Mouse (Mus musculus) forebrain, embryonic 10.5 days (tissue): ENCODE results near the gene Plin4. TPM values are rescaled to one million over a fixed set of nuclear protein-coding genes. Genes with fewer than 3 reads are reported as not detected.

Source experiments
- DNase-seq: peaks from one replicate; pipeline ENCODE4 v3.0.0-alpha.2; 2017; ENCODE audit warnings: low spot score; ENCODE audit errors: extremely low spot score
- H3K27ac ChIP-seq: fragments of 300-500 bp; sonication (generic); 2 replicates; pipeline ENCODE4 v1.5.1; 2016; ENCODE audit warnings: mild to moderate bottlenecking
- H3K27me3 ChIP-seq: fragments of 300-500 bp; sonication (generic); 2 replicates; pipeline ENCODE4 v1.6.1; 2016; ENCODE audit warnings: mild to moderate bottlenecking; ENCODE audit not compliant: poor library complexity, severe bottlenecking
- H3K36me3 ChIP-seq: fragments of 300-500 bp; sonication (generic); replicated peaks from 2 replicates; pipeline ENCODE4 v1.6.1; 2016; ENCODE audit warnings: mild to moderate bottlenecking, moderate library complexity
- H3K4me1 ChIP-seq: fragments of 300-500 bp; sonication (generic); 2 replicates; pipeline ENCODE4 v1.6.1; 2016
- H3K4me3 ChIP-seq: fragments of 300-500 bp; sonication (generic); 2 replicates; pipeline ENCODE4 v1.5.1; 2016; ENCODE audit warnings: mild to moderate bottlenecking, moderate library complexity
- H3K9me3 ChIP-seq: fragments of 300-500 bp; sonication (generic); 2 replicates; pipeline ENCODE4 v1.6.1; 2016; ENCODE audit warnings: mild to moderate bottlenecking, moderate library complexity
- WGBS: fragments of 180-500 bp; shearing (Covaris S2); methylation state at CpG from one replicate; pipeline ENCODE4 v1.1.7; 2016; 5-methylcytosine and 5-hydroxymethylcytosine counted together
- polyA plus RNA-seq: library from polyadenylated mRNA; unstranded; fragments of >200 nt; fragmentation: Nextera tagmentation; extraction: Ambion mirVana; gene quantifications from 2 replicates; pipeline ENCODE4 v1.2.1, GENCODE M21; 2016

The Plin4 gene
- polyA plus RNA-seq, 1 experiment from 2014 or later = 0.05 TPM

- no peak overlapping the region for H3K27ac ChIP-seq
- no peaks in the 10 kb centered on the region for H3K27me3 ChIP-seq
- no peaks in the 10 kb centered on the region for H3K4me1 ChIP-seq
- no peak overlapping the region for H3K4me3 ChIP-seq
- H3K36me3 ChIP-seq = peaks cover 100% of the 10 kb centered on the region
- DNase-seq = no peak
- WGBS = 96% methylated on average over 7 of the region's 7 CpGs
- no peaks in the 10 kb centered on the region; the same call in 1 of the 2 replicates for H3K9me3 ChIP-seq
Measured at GRCm38 (mm10) chr17:56062081-56062480, 47.5 kb downstream of the Plin4 start.

DNA sequence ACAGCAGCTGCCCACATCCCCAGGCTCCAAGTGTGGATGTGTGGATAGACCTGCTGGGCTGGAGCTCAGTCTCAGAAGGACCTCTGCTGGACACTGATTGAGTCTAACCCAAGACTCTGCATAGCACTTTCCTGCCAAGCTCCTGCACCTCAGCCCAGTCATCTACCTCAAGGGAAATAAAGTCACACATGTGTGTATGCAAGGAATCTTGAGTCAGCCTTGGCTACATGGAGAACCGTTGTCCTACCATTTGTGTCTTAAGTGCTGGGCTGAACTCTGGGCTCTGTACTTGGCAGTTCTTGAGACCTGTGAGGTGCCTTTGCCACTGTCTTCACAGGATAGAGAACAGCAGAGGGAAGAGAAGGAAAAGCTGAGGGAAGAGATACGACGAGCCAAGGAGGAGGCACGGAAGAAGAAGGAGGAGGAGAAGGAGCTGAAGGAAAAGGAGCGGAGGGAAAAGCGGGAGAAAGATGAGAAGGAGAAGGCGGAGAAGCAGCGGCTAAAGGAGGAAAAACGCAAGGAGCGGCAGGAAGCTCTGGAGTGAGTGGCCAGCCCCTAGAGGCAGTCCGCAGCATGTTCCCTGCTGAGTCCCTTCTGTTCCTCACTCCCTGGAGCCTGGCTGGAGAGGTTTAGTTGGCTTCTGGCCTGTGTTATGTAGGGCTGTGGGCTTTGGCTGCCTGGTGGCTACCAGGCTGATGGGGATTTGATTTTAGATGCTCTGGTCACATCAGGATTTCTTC, 52.1 kb downstream of the Plin4 start:
- H3K27ac ChIP-seq = no peak overlapping the region
- H3K4me1 ChIP-seq = 0 out of 2 replicates have a peak, but pooled peaks cover 3% of the 10 kb centered on the region
- H3K27me3 ChIP-seq = no peaks in the 10 kb centered on the region
- 84% methylated on average over 11 of the region's 11 CpGs for WGBS
- H3K4me3 ChIP-seq = no peak overlapping the region
- no peak for DNase-seq
- no peaks in the 10 kb centered on the region for H3K9me3 ChIP-seq
- H3K36me3 ChIP-seq = peaks cover 98% of the 10 kb centered on the region

- 78% methylated on average over 4 of the region's 4 CpGs for WGBS
- Histone ChIP-seq H3K36me3 (peaks cover 98% of the 10 kb centered on the region), H3K9me3 (no peaks in the 10 kb centered on the region)
Measured at GRCm38 (mm10) chr17:56055945-56056678, 53.5 kb downstream of the Plin4 start.

DNA sequence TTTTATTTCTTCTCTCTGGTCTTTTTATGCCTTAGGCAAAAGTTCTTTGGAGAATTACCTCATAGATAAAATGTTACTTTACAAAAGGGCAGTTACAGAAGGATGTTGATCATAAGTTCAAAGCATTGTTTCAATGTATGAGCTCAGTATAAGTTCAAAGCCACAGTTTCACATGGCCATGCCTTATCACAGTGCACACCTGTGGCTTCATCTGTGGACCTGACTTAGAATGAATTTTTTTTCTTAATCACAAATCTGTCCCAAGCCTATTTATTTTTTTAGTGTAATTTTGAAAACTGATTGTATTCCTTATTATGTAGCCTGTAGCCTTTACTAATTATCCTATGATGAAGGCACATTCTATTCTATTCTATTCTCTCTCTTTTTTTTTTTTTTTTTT, 54.7 kb downstream of the Plin4 start:
- 0 out of 2 replicates have a peak, but pooled peaks cover 3% of the 10 kb centered on the region for H3K4me1 ChIP-seq
- no peaks in the 10 kb centered on the region for H3K9me3 ChIP-seq
- H3K27ac ChIP-seq = no peak overlapping the region
- peaks cover 98% of the 10 kb centered on the region for H3K36me3 ChIP-seq
- no peak for DNase-seq
- H3K27me3 ChIP-seq = no peaks in the 10 kb centered on the region
- H3K4me3 ChIP-seq = no peak overlapping the region

More at GRCm38 (mm10) chr17:56055945-56056678, 53.5 kb downstream of the Plin4 start:
- Histone ChIP-seq H3K4me1 (0 out of 2 replicates have a peak, but pooled peaks cover 3% of the 10 kb centered on the region), H3K27ac (no peak overlapping the region), H3K4me3 (no peak overlapping the region), H3K27me3 (no peaks in the 10 kb centered on the region)
- DNase-seq = no peak

DNA sequence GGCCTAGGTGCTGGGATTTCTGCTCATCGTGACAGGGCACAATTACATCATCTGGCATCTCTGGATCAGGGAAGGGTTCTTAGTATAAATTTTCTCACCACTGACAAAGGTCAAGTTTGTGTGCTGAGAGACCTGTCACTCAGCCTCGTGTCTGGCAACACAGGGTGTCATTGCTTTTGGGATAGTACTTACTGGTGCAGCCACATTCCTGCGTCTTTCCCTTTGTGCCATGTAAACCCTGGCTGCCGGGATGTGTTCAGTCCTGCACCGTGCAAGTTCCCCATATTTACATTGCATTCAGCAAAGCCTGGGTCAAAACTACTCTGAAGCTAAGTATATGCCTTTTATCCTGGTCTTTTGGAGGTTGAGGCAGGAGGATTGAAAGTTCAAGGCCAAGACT, 58.2 kb downstream of the Plin4 start:
- WGBS = 93% methylated on average over 5 of the region's 5 CpGs
- H3K4me3 ChIP-seq = no peak overlapping the region
- peaks cover 98% of the 10 kb centered on the region for H3K36me3 ChIP-seq
- H3K27me3 ChIP-seq = no peaks in the 10 kb centered on the region
- no peak for DNase-seq
- H3K4me1 ChIP-seq = 0 out of 2 replicates have a peak, but pooled peaks cover 3% of the 10 kb centered on the region
- no peak overlapping the region for H3K27ac ChIP-seq
- H3K9me3 ChIP-seq = no peaks in the 10 kb centered on the region

Other genes with a start within 250 kb of the Plin4 start
- gene Zfp119a, start 230.9 kb downstream of the Plin4 start, polyA plus RNA-seq = 9.1 and 10.5 TPM in 2 replicates
- gene Zfp959, start 217.7 kb downstream of the Plin4 start, polyA plus RNA-seq = 12.9 and 15.3 TPM in 2 replicates
- gene Zfp119b, start 160.3 kb downstream of the Plin4 start, polyA plus RNA-seq = 6.4 and 6.6 TPM in 2 replicates
- 1.4 and 1.9 TPM in 2 replicates for gene Ebi3, start 157.2 kb downstream of the Plin4 start, polyA plus RNA-seq
- 29.2 and 30.4 TPM in 2 replicates for gene Yju2, start 150.7 kb downstream of the Plin4 start, polyA plus RNA-seq
- 42.1 and 50.3 TPM in 2 replicates for gene Shd, start 139.3 kb downstream of the Plin4 start, polyA plus RNA-seq
- 74.4 and 80.9 TPM in 2 replicates for gene Fsd1, start 123.3 kb downstream of the Plin4 start, polyA plus RNA-seq
- gene Stap2, start 104.2 kb downstream of the Plin4 start, polyA plus RNA-seq = 5.6 and 7.4 TPM in 2 replicates
- 105 and 114 TPM in 2 replicates for gene Mpnd, start 104.1 kb downstream of the Plin4 start, polyA plus RNA-seq
- gene Sh3gl1, start 73.2 kb downstream of the Plin4 start, polyA plus RNA-seq = 152 and 157 TPM in 2 replicates
- 53.9 and 54.7 TPM in 2 replicates for gene Chaf1a, start 69.4 kb downstream of the Plin4 start, polyA plus RNA-seq
- gene Ubxn6, start 34.8 kb downstream of the Plin4 start, polyA plus RNA-seq = 30.2 and 32.4 TPM in 2 replicates
- gene Hdgfl2, start 30.2 kb downstream of the Plin4 start, polyA plus RNA-seq = 188 and 200 TPM in 2 replicates
- 0.25 and 0.33 TPM in 2 replicates for gene Plin5, start 7.8 kb upstream of the Plin4 start, polyA plus RNA-seq
- not detected in 2 replicates for gene Lrg1, start 12.2 kb upstream of the Plin4 start, polyA plus RNA-seq
- gene Sema6b, start 30.5 kb upstream of the Plin4 start, polyA plus RNA-seq = 0.44 and 0.67 TPM in 2 replicates
- 7.4 and 8.1 TPM in 2 replicates for gene Tnfaip8l1, start 52.7 kb upstream of the Plin4 start, polyA plus RNA-seq
- 75.5 and 78.5 TPM in 2 replicates for gene Mydgf, start 74.1 kb upstream of the Plin4 start, polyA plus RNA-seq
- 49.7 and 51.2 TPM in 2 replicates for gene Dpp9, start 109.1 kb upstream of the Plin4 start, polyA plus RNA-seq
- gene Fem1a, start 147.0 kb upstream of the Plin4 start, polyA plus RNA-seq = 11.5 and 13.2 TPM in 2 replicates
- 2.4 and 2.6 TPM in 2 replicates for gene Ticam1, start 167.0 kb upstream of the Plin4 start, polyA plus RNA-seq
- 58.3 and 59.0 TPM in 2 replicates for gene Plin3, start 183.1 kb upstream of the Plin4 start, polyA plus RNA-seq
- not detected in 2 replicates for gene Arrdc5, start 190.5 kb upstream of the Plin4 start, polyA plus RNA-seq
- 331 and 343 TPM in 2 replicates for gene Uhrf1, start 193.5 kb upstream of the Plin4 start, polyA plus RNA-seq
- 35.9 and 39.6 TPM in 2 replicates for gene Kdm4b, start 216.3 kb upstream of the Plin4 start, polyA plus RNA-seq